Mouse (Mus musculus) bone marrow, adult 2 months (tissue): ENCODE measurements at regions not wholly inside any gene's neighbourhood (a gene's known extent, or its start where the extent isn't known, plus 50 kb on each side); places are given as distances from the start of the nearest gene placed in this dataset.

Experiments
- H3K27ac ChIP-seq: fragments of 200-500 bp; 2 replicates; pipeline ENCODE4 v1.5.1; 2012; ENCODE audit warnings: low read depth, mild to moderate bottlenecking, control low read depth, inconsistent platforms, low read length; ENCODE audit not compliant: control insufficient read depth, poor library complexity, insufficient read depth
- H3K4me1 ChIP-seq: fragments of 200-500 bp; 2 replicates; pipeline ENCODE4 v1.6.1; 2011; ENCODE audit warnings: low read length; ENCODE audit not compliant: control insufficient read depth, insufficient read depth
- H3K4me3 ChIP-seq: fragments of 200-500 bp; replicated peaks from 2 replicates; pipeline ENCODE3; 2011; ENCODE audit warnings: mild to moderate bottlenecking, low read depth, low read length, control low read depth; ENCODE audit not compliant: control insufficient read depth
- CTCF ChIP-seq: fragments of 200-500 bp; IDR thresholded peaks from 2 replicates; pipeline ENCODE4 v1.5.1; 2011; ENCODE audit warnings: low read length, control low read depth; ENCODE audit not compliant: control insufficient read depth, insufficient read depth
- POLR2A ChIP-seq: fragments of 200-500 bp; IDR thresholded peaks from 2 replicates; pipeline ENCODE4 v1.6.1; 2011; ENCODE audit warnings: low read depth, mild to moderate bottlenecking, control low read depth, low read length, borderline replicate concordance; ENCODE audit not compliant: control insufficient read depth
- WGBS: fragments of 180-500 bp; shearing (Covaris S2); methylation state at CpG from one replicate; pipeline ENCODE4 v1.1.7; 2018; 5-methylcytosine and 5-hydroxymethylcytosine counted together

DNA sequence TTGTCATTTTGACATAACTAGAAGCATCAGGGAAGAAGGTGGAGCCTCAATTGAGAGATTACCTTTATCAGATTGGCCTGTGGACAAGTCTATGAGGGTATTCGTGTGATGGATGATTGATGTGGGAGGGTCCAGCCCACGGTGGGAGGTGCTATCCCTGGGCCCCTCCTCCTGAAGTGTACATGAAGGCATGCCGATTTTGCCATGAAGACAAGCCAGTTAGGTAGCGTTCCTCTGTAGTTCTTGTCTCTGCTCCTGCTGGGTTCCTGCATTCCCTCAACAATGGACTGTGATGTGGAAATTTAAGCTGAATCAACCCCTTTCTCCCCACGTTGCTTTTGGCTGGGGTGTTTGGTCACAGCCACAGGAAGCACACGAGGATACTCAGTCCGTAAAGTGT is 317.5 kb downstream of the Gm49356 start:
- no peak overlapping the region for H3K4me3 ChIP-seq
- WGBS = 64% methylated on average over 7 of the region's 7 CpGs
- no peak overlapping the region for H3K27ac ChIP-seq
- no peak for TF ChIP-seq POLR2A
- TF ChIP-seq CTCF = no peak
- H3K4me1 ChIP-seq = no peaks in the 10 kb centered on the region

DNA sequence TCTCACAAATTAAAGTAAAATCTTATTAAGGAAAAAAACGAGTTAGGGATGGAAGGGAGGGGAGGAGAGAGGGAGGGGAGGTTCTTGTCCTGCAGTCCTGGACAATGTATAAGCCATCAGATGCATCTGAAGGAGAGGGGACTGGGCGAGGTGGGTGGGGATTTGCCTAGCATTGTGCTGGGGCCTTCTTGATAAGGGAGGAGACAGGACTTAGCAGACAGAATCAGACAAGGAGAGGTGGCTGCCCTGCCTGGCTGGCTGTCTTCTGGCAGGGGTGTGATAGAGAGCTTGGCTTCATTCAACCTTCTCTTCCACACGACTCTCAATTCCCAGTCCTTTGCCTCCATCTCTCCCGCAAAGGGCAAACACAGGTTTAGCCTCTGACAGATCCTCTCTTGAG is 318.9 kb downstream of the Gm49356 start:
- Histone ChIP-seq H3K4me3 (no peak overlapping the region), H3K27ac (no peak overlapping the region), H3K4me1 (no peaks in the 10 kb centered on the region)
- 62% methylated on average over 4 of the region's 4 CpGs for WGBS
- TF ChIP-seq CTCF = no peak
- no peak for TF ChIP-seq POLR2A

DNA sequence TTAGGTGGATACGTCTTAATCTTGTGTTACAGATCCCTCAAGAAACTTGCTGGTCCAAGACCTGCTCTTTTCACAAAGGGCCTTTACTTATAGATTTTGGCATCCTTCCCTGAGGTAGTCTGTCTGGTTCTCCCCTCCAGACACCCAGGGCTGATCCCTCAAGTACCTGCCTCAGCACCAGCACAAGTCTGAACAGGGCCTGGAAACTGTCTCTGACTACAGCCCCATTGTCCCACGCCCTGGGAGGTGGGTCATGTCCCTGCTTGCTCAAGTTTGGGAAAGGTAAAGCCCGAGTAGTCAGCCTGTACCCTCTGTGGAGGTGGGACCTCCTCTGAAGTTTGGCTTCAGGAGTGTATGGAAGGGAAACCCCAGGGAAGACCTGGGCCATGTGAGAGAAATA is 323.3 kb downstream of the Gm49356 start:
- no peak for TF ChIP-seq POLR2A
- TF ChIP-seq CTCF = no peak
- WGBS = 66% methylated on average over 3 of the region's 3 CpGs
- Histone ChIP-seq H3K4me3 (no peak overlapping the region), H3K27ac (no peak overlapping the region), H3K4me1 (no peaks in the 10 kb centered on the region)

DNA sequence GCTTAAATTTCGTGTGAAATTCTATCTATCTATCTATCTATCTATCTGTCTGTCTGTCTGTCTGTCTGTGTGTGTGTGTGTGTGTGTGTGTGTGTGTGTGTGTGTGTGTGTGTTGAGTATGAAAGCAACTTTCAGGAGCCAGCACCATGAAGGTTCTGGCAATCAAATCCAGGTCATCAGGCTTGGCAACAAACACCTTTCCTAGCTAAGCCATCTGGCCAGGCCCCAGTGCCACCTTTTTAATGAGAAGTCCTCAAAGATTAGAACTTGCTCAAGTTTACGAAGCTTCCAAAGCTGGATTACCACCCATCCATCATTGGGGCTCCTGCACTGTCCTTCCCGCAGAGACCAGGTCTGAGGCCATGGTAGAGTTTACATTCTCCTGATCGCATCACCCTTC is 325.0 kb downstream of the Gm49356 start:
- no peak overlapping the region for H3K4me3 ChIP-seq
- H3K27ac ChIP-seq = no peak overlapping the region
- no peaks in the 10 kb centered on the region for H3K4me1 ChIP-seq
- TF ChIP-seq CTCF (no peak), POLR2A (no peak)
- WGBS = 86% methylated on average over 4 of the region's 4 CpGs

DNA sequence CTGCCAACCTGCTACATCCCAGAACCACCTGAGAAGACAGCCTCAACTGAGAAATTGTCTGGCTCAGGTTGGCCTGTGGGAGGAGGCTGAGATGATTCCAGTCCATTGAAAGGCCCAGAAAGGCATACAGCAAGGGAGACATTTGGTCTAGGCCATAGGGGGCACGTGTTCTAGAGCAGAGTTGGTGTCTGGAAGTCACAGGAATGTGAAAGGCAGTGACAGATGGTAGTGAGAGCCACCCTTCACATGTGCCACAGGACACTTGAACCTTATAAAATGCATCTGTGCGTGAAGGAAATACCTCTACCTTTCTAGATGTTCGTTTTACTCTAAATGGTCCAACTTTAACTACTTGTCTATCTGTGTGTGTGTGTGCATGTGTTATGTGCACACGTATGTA is 326.1 kb downstream of the Gm49356 start:
- Histone ChIP-seq H3K4me1 (no peaks in the 10 kb centered on the region), H3K27ac (no peak overlapping the region), H3K4me3 (no peak overlapping the region)
- TF ChIP-seq CTCF (no peak), POLR2A (no peak)
- 75% methylated on average over 4 of the region's 4 CpGs for WGBS

DNA sequence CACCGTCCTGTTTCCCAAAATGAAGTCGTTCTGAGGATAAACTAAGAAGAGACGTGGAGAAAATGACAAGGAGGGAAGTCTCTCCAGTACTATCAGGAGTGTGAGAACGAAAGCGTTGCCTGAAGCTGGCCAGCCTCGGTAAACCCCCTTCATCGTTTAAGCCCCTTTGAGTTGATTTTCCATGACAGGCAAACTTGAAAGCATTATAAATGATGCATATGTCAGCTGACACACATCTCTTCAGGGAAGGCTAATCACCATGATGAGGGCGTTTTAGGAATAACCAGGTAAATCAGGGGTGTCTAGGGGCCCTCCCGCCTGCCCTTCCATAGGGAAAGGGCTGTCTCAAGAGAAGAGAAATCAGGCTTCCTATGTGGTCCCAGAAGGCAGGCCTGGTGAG is 328.4 kb downstream of the Gm49356 start:
- TF ChIP-seq CTCF = no peak
- no peak for TF ChIP-seq POLR2A
- no peaks in the 10 kb centered on the region for H3K4me1 ChIP-seq
- no peak overlapping the region for H3K27ac ChIP-seq
- no peak overlapping the region for H3K4me3 ChIP-seq
- WGBS = 85% methylated on average over 9 of the region's 9 CpGs

DNA sequence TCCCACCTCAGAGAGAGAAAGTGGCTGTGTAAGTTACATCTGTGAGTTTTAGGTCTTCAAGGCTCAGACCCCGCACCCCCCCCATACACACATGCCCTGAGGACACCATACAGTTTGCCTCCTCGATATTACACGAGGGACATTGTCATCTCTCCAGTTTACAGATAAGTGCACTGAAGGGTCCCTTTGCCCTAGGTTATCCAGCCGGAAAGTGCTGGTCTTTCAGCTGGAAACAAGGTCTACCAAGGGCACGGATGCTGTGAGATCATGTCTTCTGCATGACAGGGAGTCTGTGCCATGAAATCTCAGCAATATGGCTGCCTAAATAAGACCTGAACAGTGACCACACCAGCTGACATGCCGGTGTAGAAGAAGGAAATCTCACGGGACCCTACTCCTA is 329.8 kb downstream of the Gm49356 start:
- H3K27ac ChIP-seq = no peak overlapping the region
- H3K4me3 ChIP-seq = no peak overlapping the region
- 80% methylated on average over 7 of the region's 7 CpGs for WGBS
- no peaks in the 10 kb centered on the region for H3K4me1 ChIP-seq
- TF ChIP-seq CTCF (no peak), POLR2A (no peak)

DNA sequence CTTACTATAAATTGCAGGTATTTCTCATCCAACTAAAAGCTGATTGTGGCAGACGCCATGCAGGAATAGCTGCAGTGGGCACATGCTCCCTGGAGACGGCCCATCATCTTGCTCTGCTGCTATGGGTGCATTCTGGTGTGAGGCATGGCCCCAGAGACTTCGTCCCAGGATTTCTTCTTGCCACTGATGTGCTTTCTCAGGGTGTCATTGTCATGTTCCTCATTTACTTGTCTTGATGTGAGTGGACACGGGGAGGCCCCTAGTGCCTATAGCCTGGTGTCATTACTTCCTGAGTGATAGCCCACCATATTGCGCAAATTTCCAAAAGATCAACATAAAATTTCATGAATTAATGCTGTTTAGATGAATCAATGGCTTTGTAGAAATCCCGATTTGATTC is 336.5 kb downstream of the Gm49356 start:
- no peak overlapping the region for H3K27ac ChIP-seq
- no peaks in the 10 kb centered on the region for H3K4me1 ChIP-seq
- no peak for TF ChIP-seq CTCF
- no peak for TF ChIP-seq POLR2A
- WGBS = 70% methylated on average over 6 of the region's 6 CpGs
- H3K4me3 ChIP-seq = no peak overlapping the region

DNA sequence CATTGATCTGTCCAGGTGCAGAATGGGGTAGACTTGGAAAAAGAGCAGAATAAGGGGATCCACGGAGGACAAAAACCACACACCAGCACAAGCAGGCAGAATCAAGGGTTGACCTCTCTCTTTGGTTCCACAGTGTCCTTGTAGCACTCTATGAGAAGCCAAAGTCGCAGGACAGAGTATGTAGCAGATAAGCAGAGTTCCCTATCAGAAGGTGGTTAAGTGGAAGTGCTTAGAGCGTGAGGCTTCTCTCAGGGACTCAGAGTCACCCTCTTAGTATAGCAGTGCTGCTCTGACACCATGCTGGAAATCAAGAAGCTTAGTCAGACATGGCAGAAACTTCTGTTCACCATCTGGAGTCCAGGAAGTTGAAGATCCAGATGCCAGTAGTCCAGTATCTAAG is 338.2 kb downstream of the Gm49356 start:
- H3K4me1 ChIP-seq = no peaks in the 10 kb centered on the region
- no peak overlapping the region for H3K27ac ChIP-seq
- TF ChIP-seq CTCF (no peak), POLR2A (no peak)
- no peak overlapping the region for H3K4me3 ChIP-seq
- WGBS = 61% methylated on average over 3 of the region's 3 CpGs

DNA sequence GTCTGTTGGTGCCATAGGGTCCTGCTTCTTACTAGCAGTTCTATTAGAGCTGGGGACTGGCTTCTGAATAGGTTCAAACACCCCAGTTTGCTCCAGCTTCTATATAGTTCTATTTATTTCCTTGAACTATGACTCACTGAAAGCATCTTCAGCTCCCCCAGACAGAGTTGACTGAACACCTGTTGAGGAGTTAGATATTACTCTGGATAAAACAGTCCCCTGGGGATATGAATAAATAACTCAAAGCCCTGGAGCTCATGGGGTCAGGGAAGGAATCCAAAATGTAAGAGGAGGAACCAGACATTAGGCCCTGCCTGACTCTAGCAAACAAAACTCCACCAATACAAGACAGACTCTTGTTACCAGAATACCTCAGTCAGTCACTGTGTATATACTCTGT is 341.4 kb downstream of the Gm49356 start:
- no peak overlapping the region for H3K4me3 ChIP-seq
- no peak overlapping the region for H3K27ac ChIP-seq
- no peaks in the 10 kb centered on the region for H3K4me1 ChIP-seq
- no peak for TF ChIP-seq CTCF
- no peak for TF ChIP-seq POLR2A
